Mouse (Mus musculus) small intestine, adult 2 months (tissue): ENCODE measurements at regions not wholly inside any gene's neighbourhood (a gene's known extent, or its start where the extent isn't known, plus 50 kb on each side); places are given as distances from the start of the nearest gene placed in this dataset.

Experiments used
- CTCF ChIP-seq: fragments of 200-500 bp; IDR thresholded peaks from 2 replicates; pipeline ENCODE4 v1.5.1; 2012; ENCODE audit warnings: low read depth, mild to moderate bottlenecking, control low read depth, inconsistent platforms, low read length, moderate library complexity, mixed read lengths; ENCODE audit not compliant: insufficient replicate concordance, insufficient read length; ENCODE audit errors: extremely low read depth
- POLR2A ChIP-seq: fragments of 200-500 bp; IDR thresholded peaks from 2 replicates; pipeline ENCODE4 v1.6.1; 2012; ENCODE audit warnings: low read depth, mild to moderate bottlenecking, control low read depth, inconsistent platforms, low read length, moderate library complexity

- TF ChIP-seq CTCF: no peak
- no peak for TF ChIP-seq POLR2A
Measured at GRCm38 (mm10) chr1:166818682-166819081, 137.0 kb upstream of the Fmo9 start.
